Mouse (Mus musculus) CD4-positive, CD25-positive, alpha-beta regulatory T cell, adult 4 months (primary cell): ENCODE data around the gene Mtrf1. TPM values are rescaled to one million over a fixed set of nuclear protein-coding genes. Genes with fewer than 3 reads are reported as not detected.
A peak's percentile ranks its signal among the peaks of the same experiment; 100 is the strongest.
"Not testable (repeated sequence)": the region's sequence is repeated elsewhere in the genome, so short reads cannot be mapped to it uniquely, and the experiment has no call there.

Experiments used
- ATAC-seq: one replicate; pipeline ENCODE4 v1.8.0; 2017
- polyA plus RNA-seq, 2 experiments: library from polyadenylated mRNA; unstranded; fragments of 100-300 nt; shearing (Covaris generic); gene quantifications; one replicate each; pipeline ENCODE4 v1.2.1; 2017

Gene Mtrf1
- polyA plus RNA-seq, 2 experiments from 2014 or later: 4.3 to 6.0 TPM

DNA sequence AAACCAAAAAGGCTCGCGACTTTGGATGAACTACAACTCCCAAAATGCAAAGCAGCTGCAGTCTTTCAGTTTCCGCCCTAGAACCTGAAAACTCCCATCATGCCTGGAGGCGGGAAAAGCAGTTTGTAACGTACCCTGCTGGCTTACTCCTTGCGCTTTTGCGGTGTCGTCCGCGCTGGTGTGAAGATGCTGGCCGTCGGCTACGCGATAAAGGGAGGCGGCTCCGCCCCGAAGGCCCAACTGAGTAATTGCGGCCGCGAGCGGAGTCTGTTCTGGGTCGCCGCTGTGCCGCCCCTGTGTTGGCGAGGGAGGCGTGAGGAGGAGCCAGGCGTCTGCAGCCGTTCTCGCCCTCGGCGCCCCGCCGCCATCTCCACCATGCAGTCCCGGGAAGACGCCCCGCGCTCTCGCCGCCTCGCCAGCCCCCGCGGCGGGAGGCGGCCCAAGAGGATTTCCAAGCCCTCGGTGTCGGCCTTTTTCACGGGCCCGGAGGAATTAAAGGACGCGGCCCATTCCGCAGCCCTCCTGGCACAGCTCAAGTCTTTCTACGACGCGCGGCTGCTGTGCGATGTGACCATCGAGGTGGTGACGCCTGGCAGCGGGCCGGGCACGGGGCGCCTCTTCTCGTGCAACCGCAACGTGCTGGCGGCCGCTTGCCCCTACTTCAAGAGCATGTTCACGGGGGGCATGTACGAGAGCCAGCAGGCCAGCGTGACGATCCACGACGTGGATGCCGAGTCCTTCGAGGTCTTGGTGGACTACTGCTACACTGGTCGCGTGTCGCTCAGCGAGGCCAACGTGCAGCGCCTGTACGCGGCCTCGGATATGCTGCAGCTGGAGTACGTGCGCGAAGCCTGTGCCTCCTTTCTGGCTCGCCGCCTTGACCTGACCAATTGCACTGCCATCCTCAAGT, 54.4 kb downstream of the Mtrf1 start, which contains the start of gene Kbtbd6:
Kbtbd6 (plus strand) TSS at position 155 of the 910 bp plus-strand sequence.
- peak; percentile 99 for ATAC-seq

DNA sequence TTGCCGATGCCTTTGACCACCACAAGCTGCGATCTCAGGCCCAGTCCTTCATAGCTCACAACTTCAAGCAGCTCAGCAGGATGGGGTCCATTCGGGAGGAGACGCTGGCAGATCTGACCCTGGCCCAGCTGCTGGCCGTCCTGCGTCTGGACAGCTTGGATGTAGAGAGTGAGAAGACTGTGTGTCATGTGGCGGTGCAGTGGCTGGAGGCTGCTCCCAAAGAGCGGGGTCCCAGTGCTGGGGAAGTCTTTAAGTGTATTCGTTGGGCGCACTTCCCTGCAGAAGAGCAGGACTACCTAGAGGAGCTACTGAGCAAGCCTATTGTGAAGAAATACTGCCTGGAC, 55.0 kb downstream of the Mtrf1 start:
- not testable (repeated sequence) for ATAC-seq

DNA sequence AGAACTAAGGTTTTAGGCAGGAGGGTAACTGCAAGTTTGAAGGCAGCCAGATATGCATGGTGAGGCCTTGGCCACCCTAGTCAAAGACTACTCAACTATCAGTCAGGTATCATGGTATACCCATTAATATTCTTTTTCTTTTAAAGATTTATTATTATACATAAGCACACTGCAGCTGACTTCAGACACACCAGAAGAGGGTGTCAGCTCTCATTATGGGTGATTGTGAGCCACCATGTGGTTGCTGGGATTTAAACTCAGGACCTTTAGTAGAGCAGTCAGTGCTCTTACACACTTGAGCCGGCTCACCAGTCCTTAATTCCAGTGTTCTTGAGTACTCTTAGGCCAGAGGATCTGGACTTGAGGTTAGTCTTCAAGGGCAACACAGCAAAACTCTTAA, 62.8 kb downstream of the Mtrf1 start:
- ATAC-seq: no peak

DNA sequence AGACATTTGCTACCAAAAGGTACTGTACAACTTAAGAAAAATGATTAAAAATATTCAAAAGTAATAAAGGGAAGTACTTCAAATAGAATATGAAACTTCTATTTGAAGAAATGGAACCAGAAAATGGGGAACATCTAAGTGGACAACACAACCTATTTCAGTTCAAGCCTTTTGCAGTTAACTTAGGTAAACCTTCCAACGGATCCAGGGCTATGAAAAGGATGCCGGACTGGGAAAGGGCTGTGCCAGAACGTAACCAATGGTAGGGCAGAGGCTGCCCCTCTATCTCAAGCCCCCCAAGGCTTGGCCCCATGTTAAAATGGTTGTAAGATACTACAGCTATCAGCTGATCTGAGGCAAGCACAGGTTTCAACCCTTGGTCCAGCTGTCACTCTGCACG, 63.4 kb downstream of the Mtrf1 start:
- ATAC-seq: no peak

DNA sequence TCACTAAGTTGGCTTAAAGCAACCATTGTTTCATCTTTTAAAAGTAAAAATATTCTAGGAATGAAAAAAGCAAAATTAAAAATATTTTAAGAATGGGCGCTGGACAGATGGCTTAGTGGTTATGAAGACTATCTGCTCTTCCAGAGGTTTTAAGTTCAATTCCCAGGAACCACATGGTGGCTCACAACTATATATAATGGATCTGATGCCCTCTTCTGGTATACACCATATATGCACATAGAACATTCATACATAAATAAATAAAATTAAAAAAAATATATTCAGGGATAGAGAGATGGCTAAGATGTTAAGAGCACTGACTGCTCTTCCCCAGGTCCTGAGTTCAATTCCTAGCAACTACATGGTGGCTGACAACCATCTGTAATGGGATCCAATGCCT, 68.1 kb downstream of the Mtrf1 start:
- ATAC-seq: no peak

DNA sequence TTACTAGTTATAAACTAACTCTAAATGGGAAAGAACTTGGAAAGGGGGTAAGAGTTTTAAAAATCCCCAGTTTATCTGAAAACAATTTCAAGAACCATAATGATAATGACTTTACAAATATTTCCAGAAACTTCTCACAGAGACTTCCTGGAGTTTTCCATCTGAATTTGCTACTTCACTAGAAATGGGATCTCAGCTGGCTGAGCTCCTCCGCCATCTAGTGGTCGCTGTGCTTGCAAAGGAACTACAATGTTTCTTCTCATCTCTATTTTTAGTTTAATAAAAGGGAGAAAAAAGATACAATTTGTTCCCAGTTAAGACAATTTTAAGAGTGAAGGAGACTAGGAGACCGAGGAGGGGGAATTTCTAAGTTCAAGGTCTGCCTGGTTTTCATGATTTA, 70.0 kb downstream of the Mtrf1 start:
- ATAC-seq: no peak

Other genes starting within 250 kb of the Mtrf1 start
- not detected for gene Zfp957, start 150.4 kb upstream of the Mtrf1 start, polyA plus RNA-seq
- gene Rgcc, start 96.1 kb upstream of the Mtrf1 start, polyA plus RNA-seq: 10 to 100 TPM; 20.3 to 29.3 TPM
- 10 to 100 TPM; 53.6 to 54.4 TPM for gene Naa16, start 7.0 kb upstream of the Mtrf1 start, polyA plus RNA-seq
- gene Kbtbd7, start 28.7 kb downstream of the Mtrf1 start, polyA plus RNA-seq: 1 to 10 TPM in 1 of 2 experiments, under 1 TPM in 1; 0.89 to 1.2 TPM
- gene Kbtbd6, start 54.1 kb downstream of the Mtrf1 start, polyA plus RNA-seq: not detected
- 100 to 1,000 TPM; 149 to 199 TPM for gene Elf1, start 83.4 kb downstream of the Mtrf1 start, polyA plus RNA-seq
- gene Wbp4, start 83.7 kb downstream of the Mtrf1 start, polyA plus RNA-seq: 10 to 100 TPM; 25.3 to 27.1 TPM
- 100 to 1,000 TPM; 111 to 162 TPM for gene Sugt1, start 189.9 kb downstream of the Mtrf1 start, polyA plus RNA-seq